Mouse (Mus musculus): ENCODE measurements around the gene Ptbp3.

GRCm38 (mm10) chr4:59544654-59545053, 4.5 kb downstream of the Ptbp3 start:
- TF ChIP-seq CTCF (IDR thresholded peaks at IDR 0.05; ENCODE audit: low read depth) (no peak), EP300 (IDR thresholded peaks at IDR 0.05; ENCODE audit: low read depth) (no peak)
